Mouse (Mus musculus): ENCODE data around the gene Supt6. TPM values are rescaled to one million over a fixed set of nuclear protein-coding genes. Genes with fewer than 3 reads are reported as not detected.

The Supt6 gene
- polyA plus RNA-seq, 1 experiment from 2014 or later = 25.5 TPM

DNA sequence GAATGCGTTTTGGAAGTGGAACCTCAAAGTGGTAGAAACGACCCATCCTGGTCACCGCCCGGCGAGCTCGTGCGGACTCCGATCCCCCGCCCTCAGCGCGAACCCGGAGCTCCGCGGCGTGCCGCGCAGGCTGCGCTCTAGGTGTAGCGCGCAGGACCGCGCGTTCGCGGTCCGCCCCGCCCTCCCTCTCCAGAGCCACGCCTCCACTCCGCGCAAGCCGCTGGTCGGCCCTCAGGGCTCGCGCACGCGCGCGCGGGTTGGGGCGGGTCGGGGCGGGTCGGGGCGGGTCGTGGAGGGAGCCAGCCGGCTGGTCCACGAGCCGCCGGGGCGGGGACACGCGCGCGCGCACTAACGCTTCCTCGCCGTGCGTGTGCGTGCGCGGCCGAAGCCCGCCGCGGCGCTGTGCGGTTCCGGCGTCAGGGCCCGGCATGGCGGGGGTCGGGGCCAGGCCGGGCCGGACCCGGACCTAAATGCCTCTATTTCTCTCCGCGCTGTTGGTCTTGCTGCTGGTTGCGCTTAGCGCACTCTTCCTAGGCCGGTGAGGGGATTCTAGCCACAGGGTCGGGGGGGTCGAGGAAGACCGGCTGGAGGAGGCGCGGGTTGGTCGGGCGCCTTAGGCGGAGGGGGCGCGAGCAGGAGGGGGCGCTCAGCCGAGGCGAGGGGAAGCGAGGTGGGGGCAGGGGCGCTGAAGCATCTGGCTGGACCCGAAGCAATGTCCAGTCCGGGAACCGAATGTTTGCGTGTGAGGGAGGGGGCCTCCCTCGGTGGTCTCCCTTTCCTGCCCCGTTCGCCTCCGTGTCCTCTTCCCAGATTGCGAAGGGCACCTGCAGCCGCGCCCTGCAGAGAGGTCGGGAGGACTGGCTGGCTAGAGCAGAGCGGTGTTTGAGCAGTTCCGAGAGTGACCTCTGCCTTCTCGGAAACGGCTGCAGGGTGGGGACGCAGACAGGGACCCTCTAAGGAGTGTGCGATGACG is 15.9 kb upstream of the Supt6 start, which contains the start of gene 2610507B11Rik:
2610507B11Rik (plus strand) TSS at position 373 of the 973 bp plus-strand sequence.
- Histone ChIP-seq H3K27me3 (peaks cover 12% of the 10 kb centered on the region; the same call in 1 of the 2 replicates), H3K4me2 (peak within 1 kb of the TSS; percentile 77), H3K36me3 (peaks cover 31% of the 10 kb centered on the region), H3K9me3 (no peaks in the 10 kb centered on the region), H3K4me1 (peaks cover 8% of the 10 kb centered on the region; the same call in 1 of the 2 replicates), H3K27ac (peak within 1 kb of the TSS; percentile 89), H3K9ac (peak within 1 kb of the TSS; percentile 80), H3K4me3 (peak within 1 kb of the TSS; percentile 99)
- under 1% methylated on average over 113 of the region's 115 CpGs for WGBS
- ATAC-seq (ENCODE audit: borderline replicate concordance, extremely low read depth, low FRiP score, low TSS enrichment) = peak; percentile 97

- WGBS = 88% methylated on average over 2 of the region's 2 CpGs
- peaks cover 12% of the 10 kb centered on the region; the same call in 1 of the 2 replicates for H3K27me3 ChIP-seq
- peak overlapping the region; percentile 99 for H3K4me3 ChIP-seq
- H3K9me3 ChIP-seq = no peaks in the 10 kb centered on the region
- peaks cover 8% of the 10 kb centered on the region; the same call in 1 of the 2 replicates for H3K4me1 ChIP-seq
- peak overlapping the region; percentile 77 for H3K4me2 ChIP-seq
- H3K9ac ChIP-seq = no peak overlapping the region
- H3K36me3 ChIP-seq = peaks cover 26% of the 10 kb centered on the region
- H3K27ac ChIP-seq = no peak overlapping the region
- no peak for ATAC-seq (ENCODE audit: borderline replicate concordance, extremely low read depth, low FRiP score, low TSS enrichment)
These were observed 14.9 kb upstream of the Supt6 start for GRCm38 (mm10) chr11:78260489-78261258.

DNA sequence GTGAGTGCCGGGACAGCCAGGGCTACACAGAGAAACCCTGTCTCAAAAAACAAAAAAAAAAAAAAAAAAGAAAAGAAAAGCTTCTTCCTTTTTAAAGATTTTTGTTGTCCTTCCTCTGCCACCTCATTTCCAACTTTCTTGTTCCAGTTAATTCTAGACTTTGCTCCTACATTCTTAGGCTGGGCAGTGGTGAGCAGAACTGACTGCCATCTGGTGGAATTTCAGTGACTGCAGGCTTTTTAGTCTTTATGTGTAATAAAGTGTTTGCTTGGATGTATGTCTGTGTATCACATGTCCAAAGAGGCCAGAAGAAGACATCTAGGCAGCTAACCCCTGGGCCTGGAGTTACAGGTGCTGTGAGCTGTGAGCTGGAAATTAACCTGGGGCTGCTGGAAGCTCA is 10.8 kb upstream of the Supt6 start:
- no peaks in the 10 kb centered on the region for H3K9me3 ChIP-seq
- no peak overlapping the region for H3K9ac ChIP-seq
- H3K36me3 ChIP-seq = peaks cover 31% of the 10 kb centered on the region
- no peak overlapping the region for H3K27ac ChIP-seq
- H3K4me2 ChIP-seq = no peak overlapping the region
- H3K4me1 ChIP-seq = no peaks in the 10 kb centered on the region
- H3K4me3 ChIP-seq = no peak overlapping the region
- H3K27me3 ChIP-seq = peaks cover 12% of the 10 kb centered on the region; the same call in 1 of the 2 replicates
- ATAC-seq (ENCODE audit: borderline replicate concordance, extremely low read depth, low FRiP score, low TSS enrichment) = no peak
- 80% methylated on average over 1 of the region's 1 CpGs for WGBS

DNA sequence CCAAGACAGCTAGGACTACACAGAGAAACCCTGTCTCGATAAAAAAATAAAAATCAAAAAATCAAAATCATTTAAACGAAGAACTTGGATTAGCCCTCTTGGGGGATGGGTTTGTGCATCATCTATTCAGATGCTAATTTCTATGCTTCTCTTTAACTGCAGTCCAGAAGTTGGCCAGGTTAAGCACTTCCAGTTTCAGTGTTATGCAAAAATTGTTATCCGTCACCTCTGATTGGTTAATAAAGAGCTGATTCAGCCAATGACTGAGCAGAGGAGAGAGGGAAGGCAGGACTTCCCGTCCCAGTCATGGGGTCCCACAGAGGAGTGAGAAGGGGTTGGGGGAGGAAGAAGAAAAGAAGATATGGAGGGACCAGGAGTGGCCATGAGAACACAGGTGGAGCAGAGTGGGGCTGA is 1.9 kb upstream of the Supt6 start:
- peak overlapping the region; percentile 55; the same call in 1 of the 2 replicates for H3K27ac ChIP-seq
- no peak for ATAC-seq (ENCODE audit: borderline replicate concordance, extremely low read depth, low FRiP score, low TSS enrichment)
- no peaks in the 10 kb centered on the region for H3K27me3 ChIP-seq
- 0 out of 2 replicates have a peak overlapping the region, but pooled peaks have one; percentile 28 for H3K4me2 ChIP-seq
- H3K9me3 ChIP-seq = no peaks in the 10 kb centered on the region
- no peak overlapping the region for H3K4me3 ChIP-seq
- H3K9ac ChIP-seq = no peak overlapping the region
- WGBS = 63% methylated on average over 4 of the region's 4 CpGs
- H3K4me1 ChIP-seq = peaks cover 33% of the 10 kb centered on the region
- H3K36me3 ChIP-seq = peaks cover 19% of the 10 kb centered on the region

DNA sequence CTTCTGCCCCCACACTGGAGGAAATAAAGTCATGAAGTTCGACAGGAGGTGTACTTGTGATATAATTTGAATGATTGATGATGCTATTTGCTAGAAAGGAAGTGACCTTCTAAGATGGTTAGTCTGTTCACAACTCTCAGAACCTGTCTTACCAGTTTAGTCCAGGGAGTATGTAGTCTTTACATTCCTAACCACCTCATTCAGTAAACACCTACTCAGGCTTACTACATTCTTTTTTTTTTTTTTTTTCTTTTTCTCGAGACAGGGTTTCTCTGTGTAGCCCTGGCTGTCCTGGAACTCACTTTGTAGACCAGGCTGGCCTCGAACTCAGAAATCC is 1.2 kb upstream of the Supt6 start:
- Histone ChIP-seq H3K36me3 (peaks cover 13% of the 10 kb centered on the region), H3K27me3 (no peaks in the 10 kb centered on the region), H3K9ac (peak overlapping the region; percentile 90; the same call in 1 of the 2 replicates), H3K27ac (peak overlapping the region; percentile 97), H3K9me3 (no peaks in the 10 kb centered on the region), H3K4me2 (peak overlapping the region; percentile 69), H3K4me1 (peaks cover 33% of the 10 kb centered on the region), H3K4me3 (peak overlapping the region; percentile 90)
- 36% methylated on average over 3 of the region's 3 CpGs for WGBS
- no peak for ATAC-seq (ENCODE audit: borderline replicate concordance, extremely low read depth, low FRiP score, low TSS enrichment)

- H3K27me3 ChIP-seq = no peaks in the 10 kb centered on the region
- peak overlapping the region; percentile 90 for H3K4me3 ChIP-seq
- peak overlapping the region; percentile 90 for H3K9ac ChIP-seq
- 19% methylated on average over 7 of the region's 7 CpGs for WGBS
- peak overlapping the region; percentile 69 for H3K4me2 ChIP-seq
- ATAC-seq (ENCODE audit: borderline replicate concordance, extremely low read depth, low FRiP score, low TSS enrichment) = no peak
- peaks cover 33% of the 10 kb centered on the region for H3K4me1 ChIP-seq
- H3K9me3 ChIP-seq = no peaks in the 10 kb centered on the region
- H3K27ac ChIP-seq = peak overlapping the region; percentile 97
- H3K36me3 ChIP-seq = peaks cover 8% of the 10 kb centered on the region
These were observed 678 bp upstream of the Supt6 start for GRCm38 (mm10) chr11:78246318-78247011.

DNA sequence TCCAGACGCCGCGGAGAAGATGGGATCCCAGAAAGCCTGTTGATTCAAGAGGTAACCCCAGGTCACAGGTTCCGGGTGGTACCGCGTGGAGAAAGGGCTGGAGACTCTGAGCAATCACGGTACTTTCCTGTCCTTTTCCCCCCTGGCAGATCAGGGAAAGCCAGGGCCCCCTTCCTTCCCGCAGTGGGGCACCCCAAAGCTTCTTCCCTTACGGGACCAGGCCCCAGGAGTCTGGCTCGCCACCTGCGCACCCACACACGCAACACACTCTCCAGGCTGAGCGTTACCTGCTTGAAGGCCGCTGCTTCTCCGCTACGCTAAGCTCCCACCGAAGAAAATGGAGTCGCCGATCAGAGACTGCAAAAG is 543 bp downstream of the Supt6 start:
- H3K27ac ChIP-seq = peak overlapping the region; percentile 97
- peak overlapping the region; percentile 90 for H3K9ac ChIP-seq
- 0 out of 2 replicates have a peak, but pooled peaks have one; percentile 12 for ATAC-seq (ENCODE audit: borderline replicate concordance, extremely low read depth, low FRiP score, low TSS enrichment)
- peaks cover 33% of the 10 kb centered on the region for H3K4me1 ChIP-seq
- WGBS = under 1% methylated on average over 19 of the region's 19 CpGs
- H3K4me2 ChIP-seq = peak overlapping the region; percentile 69
- peak overlapping the region; percentile 90 for H3K4me3 ChIP-seq
- no peaks in the 10 kb centered on the region for H3K9me3 ChIP-seq
- no peaks in the 10 kb centered on the region for H3K27me3 ChIP-seq
- peaks cover 7% of the 10 kb centered on the region; the same call in 1 of the 2 replicates for H3K36me3 ChIP-seq

DNA sequence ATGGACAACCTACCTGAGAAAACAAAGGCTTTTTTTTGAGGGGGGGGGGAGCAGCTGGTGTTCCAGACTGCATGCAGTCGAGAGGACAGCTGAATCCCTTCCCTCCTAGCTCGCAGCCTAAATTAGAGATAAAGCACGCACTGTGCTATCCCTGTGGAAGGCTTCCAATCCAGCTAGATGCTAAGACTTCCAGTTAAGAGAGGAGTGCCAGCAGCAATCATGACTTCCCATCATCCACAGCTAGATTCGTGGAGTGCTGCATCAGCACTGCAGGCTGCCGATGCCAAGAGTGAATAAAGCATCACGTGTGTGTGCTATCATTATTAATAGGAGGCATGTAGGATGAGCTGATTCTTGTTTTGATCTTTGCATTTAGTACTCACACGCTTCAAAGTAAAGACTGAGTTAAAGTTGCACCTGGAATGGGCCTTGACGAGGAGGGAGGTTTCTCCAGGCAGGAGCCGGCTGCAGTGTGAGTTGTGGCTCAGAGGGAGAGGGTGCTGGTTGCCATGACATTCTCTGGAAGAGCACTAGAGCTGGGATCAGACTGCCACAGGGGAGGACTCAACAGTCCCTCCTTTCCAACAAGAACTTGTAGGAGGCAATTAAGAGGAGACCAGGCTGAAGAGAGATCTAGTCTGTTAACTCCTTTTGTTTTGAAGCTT is 5.5 kb downstream of the Supt6 start:
- Histone ChIP-seq H3K9ac (no peak overlapping the region), H3K36me3 (peaks cover 32% of the 10 kb centered on the region), H3K27ac (no peak overlapping the region), H3K4me3 (no peak overlapping the region), H3K4me2 (no peak overlapping the region), H3K4me1 (peaks cover 11% of the 10 kb centered on the region), H3K27me3 (no peaks in the 10 kb centered on the region), H3K9me3 (no peaks in the 10 kb centered on the region)
- 81% methylated on average over 9 of the region's 9 CpGs for WGBS
- ATAC-seq (ENCODE audit: borderline replicate concordance, extremely low read depth, low FRiP score, low TSS enrichment) = no peak

DNA sequence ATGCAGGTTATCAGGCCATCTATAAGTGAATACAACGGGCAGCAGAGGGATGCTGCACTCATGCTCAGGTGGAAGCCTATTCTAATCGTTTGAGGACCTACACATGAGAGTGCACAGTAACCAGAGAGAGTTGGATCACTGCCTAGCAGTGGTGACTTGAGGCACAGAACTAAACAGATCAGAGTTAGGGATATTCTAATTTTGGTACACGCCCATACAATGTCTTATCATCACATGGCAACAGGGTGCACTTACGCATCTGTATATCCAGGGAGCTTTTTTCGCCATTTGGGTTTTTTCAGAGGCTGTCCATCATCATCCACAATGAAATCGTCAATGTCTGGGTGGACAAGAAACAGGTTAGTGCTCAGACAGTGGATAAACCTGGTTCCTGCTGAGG is 14.3 kb downstream of the Supt6 start:
- Histone ChIP-seq H3K9me3 (no peaks in the 10 kb centered on the region), H3K9ac (no peak overlapping the region), H3K4me2 (no peak overlapping the region), H3K36me3 (peaks cover 91% of the 10 kb centered on the region), H3K4me1 (no peaks in the 10 kb centered on the region), H3K4me3 (no peak overlapping the region), H3K27me3 (no peaks in the 10 kb centered on the region), H3K27ac (no peak overlapping the region)
- WGBS = 92% methylated on average over 6 of the region's 6 CpGs
- no peak for ATAC-seq (ENCODE audit: borderline replicate concordance, extremely low read depth, low FRiP score, low TSS enrichment)

- ATAC-seq (ENCODE audit: borderline replicate concordance, extremely low read depth, low FRiP score, low TSS enrichment) = no peak
- Histone ChIP-seq H3K4me1 (no peaks in the 10 kb centered on the region), H3K9ac (no peak overlapping the region), H3K4me2 (no peak overlapping the region), H3K4me3 (no peak overlapping the region), H3K27ac (no peak overlapping the region), H3K9me3 (no peaks in the 10 kb centered on the region), H3K36me3 (peaks cover 96% of the 10 kb centered on the region), H3K27me3 (no peaks in the 10 kb centered on the region)
- WGBS = 86% methylated on average over 4 of the region's 4 CpGs
These were observed 22.2 kb downstream of the Supt6 start for GRCm38 (mm10) chr11:78223586-78223985.

All from lung, embryonic 15.5 days (tissue).